Mouse (Mus musculus): Measurements from ENCODE around the gene Folr1. TPM values are rescaled to one million over a fixed set of nuclear protein-coding genes. Genes with fewer than 3 reads are reported as not detected.
A peak's percentile ranks its signal among the peaks of the same experiment; 100 is the strongest.

The Folr1 gene
- polyA plus RNA-seq, 1 experiment from 2014 or later: 11.9 TPM

GRCm38 (mm10) chr7:101836271-101837153 lies 34.1 kb downstream of the Folr1 start:
- peaks cover 54% of the 10 kb centered on the region for H3K4me1 ChIP-seq
- DNase-seq (ENCODE audit: extremely low spot score, low spot score): peak; percentile 77
- WGBS: under 1% methylated on average over 62 of the region's 63 CpGs
- no peaks in the 10 kb centered on the region for H3K27me3 ChIP-seq (ENCODE audit: poor library complexity, severe bottlenecking)
- H3K36me3 ChIP-seq (replicated peaks): peaks cover 33% of the 10 kb centered on the region
- H3K9me3 ChIP-seq: no peaks in the 10 kb centered on the region
- peak overlapping the region; percentile 99 for H3K4me3 ChIP-seq
- H3K27ac ChIP-seq: peak overlapping the region; percentile 99

- peaks cover 42% of the 10 kb centered on the region for H3K36me3 ChIP-seq (replicated peaks)
- H3K27ac ChIP-seq: peak overlapping the region; percentile 99
- peak overlapping the region; percentile 99 for H3K4me3 ChIP-seq
- DNase-seq (ENCODE audit: extremely low spot score, low spot score): no peak
- no peaks in the 10 kb centered on the region for H3K9me3 ChIP-seq
- 50% methylated on average over 5 of the region's 5 CpGs for WGBS
- H3K27me3 ChIP-seq (ENCODE audit: poor library complexity, severe bottlenecking): no peaks in the 10 kb centered on the region
- peaks cover 54% of the 10 kb centered on the region for H3K4me1 ChIP-seq
These were observed 35.0 kb downstream of the Folr1 start for GRCm38 (mm10) chr7:101835457-101836109.

GRCm38 (mm10) chr7:101834903-101835302 lies 35.7 kb downstream of the Folr1 start:
- no peak for DNase-seq (ENCODE audit: extremely low spot score, low spot score)
- H3K36me3 ChIP-seq (replicated peaks): peaks cover 49% of the 10 kb centered on the region
- H3K27ac ChIP-seq: peak overlapping the region; percentile 99; the same call in 1 of the 2 replicates
- peak overlapping the region; percentile 99 for H3K4me3 ChIP-seq
- peaks cover 54% of the 10 kb centered on the region for H3K4me1 ChIP-seq
- WGBS: 78% methylated on average over 3 of the region's 3 CpGs
- no peaks in the 10 kb centered on the region for H3K27me3 ChIP-seq (ENCODE audit: poor library complexity, severe bottlenecking)
- no peaks in the 10 kb centered on the region for H3K9me3 ChIP-seq

GRCm38 (mm10) chr7:101833916-101834584 lies 36.5 kb downstream of the Folr1 start:
- Histone ChIP-seq H3K27ac (peak overlapping the region; percentile 99), H3K27me3 (ENCODE audit: poor library complexity, severe bottlenecking) (no peaks in the 10 kb centered on the region), H3K9me3 (no peaks in the 10 kb centered on the region), H3K4me1 (peaks cover 53% of the 10 kb centered on the region), H3K36me3 (replicated peaks) (peaks cover 57% of the 10 kb centered on the region), H3K4me3 (peak overlapping the region; percentile 9; the same call in 1 of the 2 replicates)
- DNase-seq (ENCODE audit: extremely low spot score, low spot score): no peak
- WGBS: 73% methylated on average over 3 of the region's 3 CpGs

GRCm38 (mm10) chr7:101833352-101833751 lies 37.2 kb downstream of the Folr1 start:
- 78% methylated on average over 5 of the region's 5 CpGs for WGBS
- Histone ChIP-seq H3K4me3 (no peak overlapping the region), H3K4me1 (peaks cover 46% of the 10 kb centered on the region), H3K9me3 (no peaks in the 10 kb centered on the region), H3K27me3 (ENCODE audit: poor library complexity, severe bottlenecking) (no peaks in the 10 kb centered on the region), H3K36me3 (replicated peaks) (peaks cover 64% of the 10 kb centered on the region), H3K27ac (no peak overlapping the region)
- no peak for DNase-seq (ENCODE audit: extremely low spot score, low spot score)

- no peak for DNase-seq (ENCODE audit: extremely low spot score, low spot score)
- WGBS: 95% methylated on average over 4 of the region's 4 CpGs
These were observed 38.2 kb downstream of the Folr1 start for GRCm38 (mm10) chr7:101832372-101832771.

GRCm38 (mm10) chr7:101831437-101831836 lies 39.2 kb downstream of the Folr1 start:
- H3K27ac ChIP-seq: no peak overlapping the region
- H3K36me3 ChIP-seq (replicated peaks): peaks cover 83% of the 10 kb centered on the region
- no peaks in the 10 kb centered on the region for H3K9me3 ChIP-seq
- H3K4me1 ChIP-seq: peaks cover 31% of the 10 kb centered on the region
- no peaks in the 10 kb centered on the region for H3K27me3 ChIP-seq (ENCODE audit: poor library complexity, severe bottlenecking)
- 94% methylated on average over 8 of the region's 8 CpGs for WGBS
- H3K4me3 ChIP-seq: no peak overlapping the region
- DNase-seq (ENCODE audit: extremely low spot score, low spot score): no peak

More at GRCm38 (mm10) chr7:101832372-101832771, 38.2 kb downstream of the Folr1 start:
- Histone ChIP-seq H3K4me3 (no peak overlapping the region), H3K27ac (no peak overlapping the region), H3K36me3 (replicated peaks) (peaks cover 74% of the 10 kb centered on the region), H3K27me3 (ENCODE audit: poor library complexity, severe bottlenecking) (no peaks in the 10 kb centered on the region), H3K9me3 (no peaks in the 10 kb centered on the region), H3K4me1 (peaks cover 39% of the 10 kb centered on the region)

GRCm38 (mm10) chr7:101830373-101830772 lies 40.2 kb downstream of the Folr1 start:
- no peak overlapping the region for H3K4me3 ChIP-seq
- 95% methylated on average over 3 of the region's 3 CpGs for WGBS
- peaks cover 94% of the 10 kb centered on the region for H3K36me3 ChIP-seq (replicated peaks)
- peaks cover 20% of the 10 kb centered on the region for H3K4me1 ChIP-seq
- no peak for DNase-seq (ENCODE audit: extremely low spot score, low spot score)
- no peaks in the 10 kb centered on the region for H3K9me3 ChIP-seq
- H3K27me3 ChIP-seq (ENCODE audit: poor library complexity, severe bottlenecking): no peaks in the 10 kb centered on the region
- no peak overlapping the region for H3K27ac ChIP-seq

- DNase-seq (ENCODE audit: extremely low spot score, low spot score): no peak
- H3K27ac ChIP-seq: no peak overlapping the region
- no peak overlapping the region for H3K4me3 ChIP-seq
- peaks cover 56% of the 10 kb centered on the region for H3K27me3 ChIP-seq (ENCODE audit: poor library complexity, severe bottlenecking)
- H3K4me1 ChIP-seq: peaks cover 39% of the 10 kb centered on the region
- H3K36me3 ChIP-seq (replicated peaks): peaks cover 61% of the 10 kb centered on the region
- no peaks in the 10 kb centered on the region for H3K9me3 ChIP-seq
- WGBS: 88% methylated on average over 18 of the region's 18 CpGs
These were observed 46.6 kb downstream of the Folr1 start for GRCm38 (mm10) chr7:101823758-101824630.

- Histone ChIP-seq H3K36me3 (replicated peaks) (peaks cover 52% of the 10 kb centered on the region), H3K27ac (no peak overlapping the region; the same call in 1 of the 2 replicates)
These were observed 47.5 kb downstream of the Folr1 start for GRCm38 (mm10) chr7:101822836-101823757.

More at GRCm38 (mm10) chr7:101822836-101823757, 47.5 kb downstream of the Folr1 start:
- DNase-seq (ENCODE audit: extremely low spot score, low spot score): no peak
- WGBS: 22% methylated on average over 32 of the region's 32 CpGs
- Histone ChIP-seq H3K27me3 (ENCODE audit: poor library complexity, severe bottlenecking) (peaks cover 65% of the 10 kb centered on the region), H3K4me3 (0 out of 2 replicates have a peak overlapping the region, but pooled peaks have one; percentile 62), H3K4me1 (peaks cover 44% of the 10 kb centered on the region), H3K9me3 (no peaks in the 10 kb centered on the region)

All from forebrain, embryonic 10.5 days (tissue).